Comparison of ENCODE assay signal across 8 mouse cellular contexts in the genomic region with DNA sequence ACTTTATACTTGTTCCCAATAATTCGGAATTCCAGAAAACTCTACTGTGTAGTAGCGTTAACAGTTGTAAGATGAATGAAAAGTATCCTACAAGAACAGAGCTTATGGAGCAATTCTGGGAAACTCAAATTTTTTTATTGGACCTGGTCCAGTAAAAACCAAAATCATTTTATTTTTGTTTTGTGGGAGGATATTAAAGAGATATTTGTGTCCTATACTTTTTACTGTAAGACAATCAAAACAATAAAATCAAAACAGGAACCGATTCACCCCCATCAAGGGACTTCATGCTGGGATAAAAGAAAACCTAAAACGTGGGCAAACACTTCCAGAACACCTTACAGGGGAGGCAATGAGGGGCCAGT. TPM values are rescaled to one million over a fixed set of nuclear protein-coding genes. Genes with fewer than 3 reads are reported as not detected.
DNase-seq lines count a peak whose midpoint lies in the region; ATAC-seq lines count a peak whose summit lies in the region.

No protein-coding gene starts in this region.

- H3K4me2 ChIP-seq in kidney, embryonic 15.5 days, result peak overlapping the region; percentile 64
- H3K4me2 ChIP-seq in hindbrain, embryonic 13.5 days, result peak overlapping the region; percentile 57
- H3K4me2 ChIP-seq in midbrain, embryonic 13.5 days (replicated peaks), result peak overlapping the region; percentile 56

- H3K4me1 ChIP-seq in kidney, embryonic 15.5 days, result peaks cover 21% of the 10 kb centered on the region
- H3K4me1 ChIP-seq in embryonic facial prominence, embryonic 10.5 days, result peaks cover 29% of the 10 kb centered on the region
- H3K4me1 ChIP-seq in hindbrain, embryonic 13.5 days (replicated peaks), result peaks cover 35% of the 10 kb centered on the region
- peaks cover 37% of the 10 kb centered on the region for H3K4me1 ChIP-seq in midbrain, embryonic 13.5 days (replicated peaks)

- DNase-seq in kidney, adult 18-20 months, result no peak
- DNase-seq in embryonic facial prominence, embryonic 10.5 days (ENCODE audit: low spot score), result no peak
- DNase-seq in adrenal gland, adult 8-10 months, result no peak
- no peak for DNase-seq in spleen, postnatal 10 days (ENCODE audit: low spot score in 2 of 2)
- DNase-seq in left cerebral cortex, postnatal 4 days, result no peak

- H3K27ac ChIP-seq in kidney, embryonic 15.5 days, result peak overlapping the region; percentile 76
- H3K27ac ChIP-seq in embryonic facial prominence, embryonic 10.5 days (replicated peaks), result peak overlapping the region; percentile 79
- H3K27ac ChIP-seq in hindbrain, embryonic 13.5 days, result peak overlapping the region; percentile 71
- peak overlapping the region; percentile 72; the same call in 1 of the 2 replicates for H3K27ac ChIP-seq in midbrain, embryonic 13.5 days

- peak overlapping the region; percentile 95 for H3K4me3 ChIP-seq in kidney, embryonic 15.5 days (replicated peaks)
- H3K4me3 ChIP-seq in embryonic facial prominence, embryonic 10.5 days, result peak overlapping the region; percentile 91
- H3K4me3 ChIP-seq in hindbrain, embryonic 13.5 days, result peak overlapping the region; percentile 46
- H3K4me3 ChIP-seq in midbrain, embryonic 13.5 days (replicated peaks), result peak overlapping the region; percentile 47

- H3K9me3 ChIP-seq in kidney, embryonic 15.5 days (replicated peaks), result no peaks in the 10 kb centered on the region
- no peaks in the 10 kb centered on the region for H3K9me3 ChIP-seq in embryonic facial prominence, embryonic 10.5 days
- H3K9me3 ChIP-seq in hindbrain, embryonic 13.5 days, result no peaks in the 10 kb centered on the region
- no peaks in the 10 kb centered on the region for H3K9me3 ChIP-seq in midbrain, embryonic 13.5 days

- no peaks in the 10 kb centered on the region for H3K27me3 ChIP-seq in kidney, embryonic 15.5 days
- H3K27me3 ChIP-seq in embryonic facial prominence, embryonic 10.5 days (replicated peaks; ENCODE audit: low read depth, poor library complexity, severe bottlenecking), result no peaks in the 10 kb centered on the region
- peaks cover 9% of the 10 kb centered on the region; the same call in 1 of the 2 replicates for H3K27me3 ChIP-seq in hindbrain, embryonic 13.5 days
- no peaks in the 10 kb centered on the region for H3K27me3 ChIP-seq in midbrain, embryonic 13.5 days

- H3K36me3 ChIP-seq in kidney, embryonic 15.5 days, result no peaks in the 10 kb centered on the region
- peaks cover 7% of the 10 kb centered on the region for H3K36me3 ChIP-seq in embryonic facial prominence, embryonic 10.5 days (replicated peaks)
- no peaks in the 10 kb centered on the region for H3K36me3 ChIP-seq in hindbrain, embryonic 13.5 days
- no peaks in the 10 kb centered on the region for H3K36me3 ChIP-seq in midbrain, embryonic 13.5 days

- 23% methylated on average over 4 of the region's 4 CpGs for WGBS in kidney, embryonic 15.5 days
- 22% methylated on average over 4 of the region's 4 CpGs for WGBS in embryonic facial prominence, embryonic 10.5 days
- 23% methylated on average over 4 of the region's 4 CpGs for WGBS in hindbrain, embryonic 13.5 days
- WGBS in midbrain, embryonic 13.5 days, result 21% methylated on average over 4 of the region's 4 CpGs

- intact Hi-C loops in left cerebral cortex, postnatal 4 days (cut with DNase I), result no loop called here

- peak overlapping the region; percentile 38; the same call in 1 of the 2 replicates for H3K9ac ChIP-seq in kidney, embryonic 15.5 days
- peak overlapping the region; percentile 61 for H3K9ac ChIP-seq in hindbrain, embryonic 13.5 days
- no peak overlapping the region for H3K9ac ChIP-seq in midbrain, embryonic 13.5 days (replicated peaks)

- ATAC-seq in kidney, embryonic 15.5 days (replicated peaks; ENCODE audit: low FRiP score), result no peak
- ATAC-seq in hindbrain, embryonic 13.5 days (ENCODE audit: low FRiP score), result no peak
- ATAC-seq in midbrain, embryonic 13.5 days, result peak; percentile 0; the same call in 1 of the 2 replicates

RNA-seq across cellular contexts. Expression of a gene that starts 0.7 kb away (rescaled TPM):
- polyA plus RNA-seq in kidney, embryonic 15.5 days (2015; fragmentation: Nextera tagmentation; extraction: Ambion mirVana), result 130 and 131 TPM in 2 replicates
- 130 and 135 TPM in 2 replicates for polyA plus RNA-seq in embryonic facial prominence, embryonic 10.5 days (2016; fragmentation: Nextera tagmentation; extraction: Ambion mirVana)
- polyA plus RNA-seq in hindbrain, embryonic 13.5 days (2015; fragmentation: Nextera tagmentation; extraction: Ambion mirVana), result 125 and 130 TPM in 2 replicates
- polyA plus RNA-seq in midbrain, embryonic 13.5 days (2015; fragmentation: Nextera tagmentation; extraction: Ambion mirVana), result 122 and 131 TPM in 2 replicates
- 100 to 1,000 TPM; 138 to 202 (median 172) TPM for total RNA-seq in adrenal gland, adult 8-10 months (2022)
- total RNA-seq in left cerebral cortex, postnatal 4 days (2021), result 10 to 100 TPM; 66.8 to 68.4 TPM
